Mouse (Mus musculus): Measurements from ENCODE around the gene Ncoa5.

DNA sequence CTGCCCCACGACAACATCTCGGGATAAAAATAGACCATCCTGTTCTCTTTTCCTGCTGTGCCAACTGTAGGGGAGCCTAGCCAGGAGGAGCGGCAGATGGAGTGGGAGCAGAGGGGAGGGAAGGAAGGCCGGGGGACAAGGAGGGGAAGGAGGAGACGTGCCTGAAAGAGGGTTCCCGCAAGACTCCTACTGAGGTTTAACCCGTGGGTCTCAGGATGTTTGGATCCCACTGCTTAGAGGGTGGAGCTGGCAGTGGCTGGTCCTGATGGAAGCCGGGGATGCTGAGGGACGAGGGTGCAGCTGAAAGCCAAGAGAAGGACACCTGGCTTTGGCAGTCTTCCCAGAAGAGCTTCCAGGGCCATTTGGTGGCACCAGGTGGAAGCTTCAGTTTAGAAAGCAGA lies 38.7 kb upstream of the Ncoa5 start:
- TF ChIP-seq CTCF (IDR thresholded peaks at IDR 0.05; ENCODE audit: low read depth, low read length) (no peak), POLR2A (IDR thresholded peaks at IDR 0.05; ENCODE audit: borderline replicate concordance, low read depth, low read length) (no peak)
